Mouse (Mus musculus) kidney, adult 8-10 months (tissue): Measurements from ENCODE around the gene Cdkl3.

ENCODE experiments used
- DNase-seq, 2 experiments: peaks; one replicate each; pipeline ENCODE4 v3.0.0; 2022

Cdkl3 gene

GRCm38 (mm10) chr11:52018217-52018616, 14.2 kb downstream of the Cdkl3 start:
- DNase-seq: no peak

DNA sequence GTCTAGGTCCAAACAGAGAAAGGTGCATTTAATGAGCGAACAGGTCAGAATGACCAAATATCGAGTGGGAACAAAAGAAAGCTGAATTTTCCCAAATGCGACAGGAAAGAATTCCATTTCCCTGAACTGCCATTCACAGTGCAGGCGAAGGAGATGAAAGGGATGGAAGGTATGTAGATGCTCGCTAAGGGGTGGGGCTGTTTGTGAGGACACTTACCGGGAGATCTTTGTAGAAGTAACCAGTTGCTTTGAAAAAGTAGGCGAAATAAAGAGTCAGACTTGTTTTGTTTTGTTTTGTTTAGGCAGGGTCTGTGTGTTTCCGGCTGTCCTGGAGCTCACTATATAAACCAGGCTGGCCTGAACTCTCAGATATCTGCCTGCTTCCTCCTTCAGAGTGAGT, 28.3 kb downstream of the Cdkl3 start:
- DNase-seq: no peak

- DNase-seq: no peak
Observed at GRCm38 (mm10) chr11:52033953-52034352, 29.9 kb downstream of the Cdkl3 start.

GRCm38 (mm10) chr11:52035905-52036304, 31.9 kb downstream of the Cdkl3 start:
- DNase-seq: no peak

DNA sequence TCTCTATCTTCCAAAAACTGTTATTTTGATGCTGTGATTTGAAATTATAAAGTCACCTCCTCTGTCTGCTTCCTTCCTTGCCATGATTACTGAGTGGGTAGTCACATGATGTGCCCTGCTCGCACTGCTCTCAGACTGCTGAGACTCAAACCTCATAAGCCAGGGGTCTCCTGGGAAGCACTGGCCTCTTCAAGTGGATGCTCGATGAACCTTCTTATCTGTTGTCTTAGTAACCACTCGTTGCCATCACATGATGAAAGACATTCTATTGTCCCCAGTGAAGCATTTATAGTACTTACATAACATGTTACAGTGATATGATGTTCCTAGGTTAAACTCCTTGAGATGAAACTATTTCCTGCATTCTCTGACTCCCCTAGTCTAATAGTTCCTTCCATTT, 33.6 kb downstream of the Cdkl3 start:
- no peak for DNase-seq

DNA sequence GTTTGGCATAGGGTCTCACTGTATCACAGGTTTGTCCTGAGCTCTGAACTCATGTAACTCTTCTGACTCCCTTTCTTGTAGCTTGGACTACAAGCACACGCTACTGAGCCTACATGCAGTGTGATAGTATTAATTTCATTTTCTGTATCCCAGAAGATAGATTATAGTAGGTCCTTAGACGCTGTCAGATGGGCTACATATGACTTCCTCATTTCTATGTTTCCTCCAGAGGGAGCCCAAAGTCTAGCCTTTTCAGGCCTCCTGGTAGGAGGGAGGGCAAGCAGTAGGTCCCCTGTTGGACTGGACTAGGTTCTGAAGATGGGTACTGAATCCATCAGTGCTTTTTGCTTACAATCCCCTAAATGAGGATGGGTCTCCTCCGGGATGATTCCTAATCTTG, 39.2 kb downstream of the Cdkl3 start:
- no peak for DNase-seq

DNA sequence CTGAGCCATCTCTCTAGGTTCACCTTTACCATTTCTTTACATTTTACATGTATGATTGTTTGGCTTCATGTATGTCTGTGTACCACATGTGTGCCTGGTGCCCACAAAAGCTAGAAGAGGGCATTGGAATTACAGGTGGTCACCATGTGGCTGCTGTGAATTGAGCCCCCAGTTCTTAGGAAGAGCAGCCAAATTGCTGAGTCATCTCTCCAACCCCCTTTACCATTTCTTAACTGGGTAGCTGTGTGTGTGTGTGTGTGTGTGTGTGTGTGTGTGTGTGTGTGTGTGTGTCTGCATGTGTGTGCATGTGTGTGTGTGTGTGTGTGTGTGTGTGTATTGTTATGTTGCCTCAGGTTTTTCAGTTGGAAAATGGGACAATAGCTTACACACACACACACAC, 40.1 kb downstream of the Cdkl3 start:
- DNase-seq: no peak

GRCm38 (mm10) chr11:52046446-52047165, 42.6 kb downstream of the Cdkl3 start:
- peak; percentile 22 to 54 for DNase-seq

- DNase-seq: no peak
Observed at GRCm38 (mm10) chr11:52053371-52053770, 49.4 kb downstream of the Cdkl3 start.

DNA sequence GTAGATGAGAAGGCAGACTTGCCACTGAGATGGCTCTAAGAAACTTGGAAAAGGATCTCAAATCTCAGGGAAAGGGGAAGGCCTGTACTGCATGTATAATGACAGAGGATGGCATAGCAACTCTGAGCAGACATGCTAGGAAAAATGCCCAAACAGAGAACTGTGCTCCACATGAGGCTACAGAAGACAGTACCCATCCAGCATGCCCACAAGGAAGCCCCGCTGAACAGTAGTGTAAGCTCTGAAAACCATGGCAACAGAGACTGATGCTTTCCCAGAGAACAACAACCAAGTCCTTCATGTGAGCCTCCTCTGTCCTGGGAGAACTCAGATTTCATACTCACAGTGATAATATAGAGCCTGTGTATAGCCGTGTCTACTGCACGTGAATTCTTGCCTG, 50.7 kb downstream of the Cdkl3 start:
- no peak for DNase-seq

DNA sequence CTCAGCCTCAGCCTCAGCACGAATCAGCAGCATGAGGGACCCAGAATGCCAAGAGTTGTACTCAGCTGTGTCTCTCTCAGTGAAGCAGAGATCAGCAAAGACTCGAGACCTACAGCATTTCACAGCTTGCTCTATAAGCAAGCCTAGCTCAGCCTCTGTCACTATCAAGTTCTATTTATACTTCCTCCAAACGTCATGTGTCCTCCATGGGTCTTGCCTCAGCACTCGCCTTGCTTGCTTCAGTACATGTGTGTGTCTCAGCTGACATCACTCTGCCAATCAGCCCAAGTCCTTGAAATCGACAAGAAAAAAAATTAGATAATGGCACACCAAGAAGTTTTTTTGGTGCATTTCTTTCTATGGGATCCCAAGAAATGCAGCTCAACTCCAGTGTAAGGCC, 52.2 kb downstream of the Cdkl3 start:
- no peak for DNase-seq

- peak in 1 of 2 experiments; percentile 29 for DNase-seq
Observed at GRCm38 (mm10) chr11:52059001-52059400, 55.0 kb downstream of the Cdkl3 start.

DNA sequence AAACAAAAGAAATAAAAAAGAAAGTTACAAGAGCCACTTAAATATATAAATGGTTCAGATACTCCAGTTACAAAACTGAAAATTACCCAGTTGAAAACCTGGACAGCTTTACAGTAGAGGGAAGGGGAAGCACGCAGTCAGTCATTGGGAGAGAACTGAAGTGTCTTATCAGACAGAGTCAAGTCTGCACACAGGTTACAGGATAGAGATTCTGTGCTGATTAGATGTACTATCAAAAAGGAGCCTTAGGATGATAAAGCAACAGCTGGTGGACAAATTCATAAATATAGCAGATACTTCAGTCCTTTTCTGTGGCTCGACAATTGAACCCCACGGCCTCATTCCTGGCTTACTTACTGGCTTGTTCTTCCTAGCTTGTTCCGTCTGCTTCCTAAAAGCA, 56.3 kb downstream of the Cdkl3 start:
- no peak for DNase-seq

DNA sequence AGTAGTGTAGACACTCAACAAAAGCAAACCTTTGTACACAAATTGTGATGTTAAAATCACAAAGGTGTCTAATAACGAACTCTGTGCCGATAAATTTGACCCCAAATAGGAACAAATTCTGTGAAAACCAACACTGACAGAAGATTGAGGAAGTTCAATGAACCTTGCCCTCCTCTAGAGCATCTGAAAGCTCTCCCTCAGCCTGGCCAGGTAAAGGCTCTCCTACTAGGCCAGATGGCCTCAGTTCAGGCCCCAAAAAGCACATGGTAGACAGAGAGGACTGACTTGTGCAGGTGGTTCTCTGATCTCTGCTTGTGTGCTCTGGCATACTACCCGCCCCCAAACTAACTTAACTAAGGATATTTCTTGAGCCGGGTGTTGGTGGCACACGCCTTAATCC, 58.4 kb downstream of the Cdkl3 start:
- no peak for DNase-seq

DNA sequence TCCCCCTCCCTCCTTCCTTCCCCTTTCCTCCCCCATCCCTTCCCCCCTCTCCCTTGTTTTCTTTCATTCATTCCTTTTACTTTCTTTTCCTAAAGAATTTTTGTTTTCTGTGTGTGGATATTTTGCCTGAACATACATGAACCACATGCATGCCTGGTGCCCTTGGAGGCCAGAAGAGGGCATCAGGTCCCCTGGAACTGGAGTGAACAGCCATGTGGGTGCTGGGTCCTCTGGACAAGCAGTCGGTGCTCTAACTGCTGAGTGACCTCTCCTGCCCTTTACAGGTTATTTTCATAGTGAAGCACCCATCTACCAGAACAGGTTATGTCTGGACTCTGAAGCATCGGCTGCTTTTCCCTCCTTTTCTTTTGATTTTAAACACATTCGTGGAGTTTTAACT, 60.4 kb downstream of the Cdkl3 start:
- DNase-seq: no peak

DNA sequence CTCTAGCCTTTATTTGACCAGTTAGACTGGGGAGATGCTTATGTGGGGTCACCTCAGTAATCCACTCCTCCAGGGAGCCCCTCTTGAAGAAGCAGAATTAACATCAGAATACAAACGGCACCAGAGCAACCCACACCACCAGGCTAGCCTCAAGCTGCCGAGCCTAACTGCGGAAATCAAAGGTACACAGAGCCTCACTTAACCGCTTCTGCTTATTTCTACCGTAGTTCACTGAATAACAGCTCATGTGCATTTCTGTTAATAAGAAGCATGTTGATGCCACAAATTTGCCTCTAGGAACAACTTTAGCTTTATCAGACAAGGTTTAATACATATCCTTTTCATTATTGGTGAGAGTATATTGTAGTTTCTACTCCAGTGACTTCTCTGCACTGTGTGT, 61.8 kb downstream of the Cdkl3 start:
- DNase-seq: no peak

GRCm38 (mm10) chr11:52071768-52072167, 67.7 kb downstream of the Cdkl3 start:
- DNase-seq: no peak

GRCm38 (mm10) chr11:52073528-52074170, 69.6 kb downstream of the Cdkl3 start:
- DNase-seq: no peak

DNA sequence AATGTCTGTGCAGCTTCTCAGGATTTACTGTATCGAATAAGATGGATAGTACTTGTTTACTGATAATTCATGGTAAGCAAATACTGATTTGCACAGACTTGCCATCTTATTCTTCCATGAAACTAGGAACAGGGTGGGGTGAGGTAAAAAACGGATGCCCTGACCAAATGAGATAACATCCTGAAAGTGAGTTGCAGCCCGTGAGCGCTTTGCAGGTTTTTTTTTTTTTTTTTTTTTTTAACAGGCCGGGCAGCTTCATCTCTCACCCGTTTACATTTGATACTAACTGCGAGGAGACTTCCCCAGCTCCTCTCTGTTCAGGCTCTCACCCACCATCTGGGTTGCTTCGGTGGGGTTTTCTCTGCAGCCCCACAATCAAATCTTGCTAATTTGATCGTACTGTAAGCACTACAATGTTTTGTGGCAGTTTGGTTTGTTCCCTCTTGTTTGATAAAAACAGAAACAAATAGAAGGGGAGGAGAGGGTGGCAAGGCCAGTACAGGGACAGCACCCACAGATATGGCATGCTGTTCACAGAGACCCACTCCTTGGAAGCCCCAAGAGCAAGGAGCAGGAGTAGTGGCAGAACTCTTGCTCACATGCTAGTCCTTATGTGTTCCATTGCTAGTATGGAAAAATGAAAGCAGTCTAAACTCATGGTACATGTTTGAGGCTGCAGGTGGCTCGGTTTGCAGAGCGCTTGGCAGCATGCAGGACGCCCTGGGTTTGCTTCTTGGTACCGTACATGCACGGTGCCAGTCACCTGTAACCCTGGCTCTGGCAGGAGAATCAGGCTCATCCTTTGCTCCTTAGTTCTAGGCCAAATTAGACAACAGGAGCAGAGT, 70.8 kb downstream of the Cdkl3 start:
- DNase-seq: no peak

DNA sequence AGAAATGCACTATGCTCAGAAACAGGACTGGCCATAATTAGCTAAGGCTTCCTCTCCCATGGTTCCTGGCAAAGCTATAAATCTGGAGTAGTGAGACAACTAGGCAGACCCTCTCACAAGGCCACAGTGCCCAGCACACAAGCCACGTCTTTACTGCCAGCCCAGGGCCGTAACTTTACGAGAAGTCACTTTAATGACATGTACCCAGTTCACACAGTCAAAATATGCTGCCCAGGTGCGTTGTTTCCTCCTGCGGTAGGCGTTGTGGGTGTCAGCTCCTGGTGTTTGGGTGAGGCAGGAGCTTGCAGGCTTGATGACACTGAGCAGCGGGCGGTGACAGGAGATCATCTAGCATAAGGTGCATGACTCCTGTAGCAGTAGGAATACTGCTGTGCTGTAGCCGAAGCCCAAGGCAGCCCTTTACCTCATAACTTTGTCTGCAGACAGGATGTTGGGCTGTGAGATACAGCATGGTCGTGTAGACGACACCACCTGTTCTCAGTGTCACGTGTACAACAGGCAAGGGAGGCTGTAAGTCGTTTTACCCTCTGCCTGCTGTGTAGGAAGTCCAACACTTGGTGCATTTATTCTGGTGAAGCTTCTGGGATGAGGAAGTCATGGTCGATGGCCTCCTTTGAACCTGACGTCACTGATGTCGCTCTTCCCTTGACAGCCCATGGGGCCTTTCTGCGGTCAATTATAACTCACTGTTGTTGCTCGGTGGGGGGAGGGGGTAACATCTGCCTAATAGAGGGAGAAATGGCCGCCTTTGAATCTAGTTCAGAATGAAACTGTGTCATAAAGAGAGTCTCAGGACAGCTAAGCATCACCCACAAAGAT, 72.0 kb downstream of the Cdkl3 start:
- DNase-seq: no peak

DNA sequence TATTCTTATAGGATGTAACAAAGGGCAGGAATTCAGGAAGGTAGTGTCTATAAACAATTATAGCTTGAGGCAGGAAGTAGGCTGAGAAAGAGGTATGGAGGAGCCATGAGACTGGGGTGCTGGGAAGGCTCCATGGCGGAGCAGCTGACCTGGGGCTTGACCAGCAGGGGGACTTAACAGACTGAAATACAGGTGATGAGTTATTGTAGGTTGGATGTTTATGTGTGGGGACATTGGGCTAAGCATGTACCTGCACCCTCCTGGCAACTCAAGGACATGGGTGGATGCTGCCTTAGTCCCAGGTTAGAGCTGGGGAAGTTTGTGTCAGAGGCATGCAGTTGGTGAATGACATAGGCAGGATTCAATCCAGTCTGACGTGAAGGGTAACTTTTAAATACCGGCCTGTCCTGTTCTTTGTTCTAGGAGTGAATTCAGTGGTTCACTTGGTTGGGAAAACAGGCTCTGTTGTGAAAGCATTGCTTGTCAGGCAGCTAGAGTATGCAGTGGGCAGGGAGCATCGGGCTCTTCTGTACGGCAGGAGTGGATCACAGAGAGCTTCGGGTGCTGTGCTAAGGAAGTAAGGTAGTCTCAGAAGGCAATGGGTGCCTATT, 72.8 kb downstream of the Cdkl3 start:
- DNase-seq: no peak

GRCm38 (mm10) chr11:52077939-52078338, 73.9 kb downstream of the Cdkl3 start:
- peak; percentile 16 to 27 for DNase-seq
